Comparison of ENCODE assay signal across 11 mouse cellular contexts in the genomic region with DNA sequence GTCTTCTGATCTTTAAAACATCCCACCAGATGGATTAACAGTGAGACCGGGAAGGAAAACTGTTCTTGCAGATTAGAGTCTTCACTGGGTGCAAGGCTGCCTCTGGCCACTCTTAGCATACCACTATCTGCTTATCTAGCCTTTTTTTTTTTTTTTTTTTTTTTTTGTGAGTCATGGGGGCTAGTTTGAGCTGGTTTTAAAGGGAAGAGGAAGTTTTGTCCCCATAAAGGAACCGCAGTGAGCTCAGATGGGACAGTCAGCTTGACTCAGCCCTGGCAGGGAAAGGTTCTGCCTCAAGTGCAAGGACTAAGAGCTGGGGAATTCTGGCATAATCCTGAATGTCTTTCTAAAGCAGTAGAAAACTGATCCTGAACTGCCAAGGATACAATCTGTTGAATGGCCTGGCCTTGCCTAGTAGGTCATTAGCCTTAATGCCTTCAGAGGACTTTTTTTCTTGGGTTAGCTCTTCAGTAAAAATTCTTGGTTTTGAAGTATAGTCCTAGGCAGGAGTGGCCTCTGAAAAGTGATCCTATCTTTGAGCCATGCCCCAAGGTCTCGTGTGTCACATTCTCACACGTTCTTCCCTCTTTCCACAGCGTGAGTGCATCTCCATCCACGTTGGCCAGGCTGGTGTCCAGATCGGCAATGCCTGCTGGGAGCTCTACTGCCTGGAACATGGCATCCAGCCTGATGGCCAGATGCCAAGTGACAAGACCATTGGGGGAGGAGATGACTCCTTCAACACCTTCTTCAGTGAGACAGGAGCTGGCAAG. TPM values are rescaled to one million over a fixed set of nuclear protein-coding genes. Genes with fewer than 3 reads are reported as not detected.
DNase-seq lines count a peak whose midpoint lies in the region; ATAC-seq lines count a peak whose summit lies in the region.
"Had no signal": no experiment of that assay in that cellular context is flagged by ENCODE, and none has a peak within 500 bp of the region (broad histone marks: within the 10 kb centered on the region; RNA-seq: fewer than 3 reads in every experiment).

No protein-coding gene starts in this region.

- H3K4me1 ChIP-seq in intestine, embryonic 14.5 days (replicated peaks; ENCODE audit: control insufficient read depth, insufficient read depth, low read length) = peaks cover 8% of the 10 kb centered on the region
- peaks cover 24% of the 10 kb centered on the region for H3K4me1 ChIP-seq in stomach, embryonic 16.5 days (ENCODE audit: control insufficient read depth, insufficient read depth, low read length)

- H3K36me3 ChIP-seq in intestine, embryonic 14.5 days (ENCODE audit: control insufficient read depth, insufficient read depth, low read length) = peaks cover 34% of the 10 kb centered on the region
- 0 out of 2 replicates have a peak, but pooled peaks cover 11% of the 10 kb centered on the region for H3K36me3 ChIP-seq in stomach, embryonic 16.5 days (ENCODE audit: control insufficient read depth, insufficient read depth, low read length)

- no peak overlapping the region for H3K27ac ChIP-seq in intestine, embryonic 14.5 days (ENCODE audit: low read depth)
- H3K27ac ChIP-seq in stomach, embryonic 16.5 days (ENCODE audit: low read length) = no peak overlapping the region

- H3K9ac ChIP-seq in intestine, embryonic 14.5 days (ENCODE audit: low read length) = no peak overlapping the region
- H3K9ac ChIP-seq in stomach, embryonic 16.5 days (ENCODE audit: low read length) = no peak overlapping the region

- 86% methylated on average over 7 of the region's 7 CpGs for WGBS in intestine, embryonic 14.5 days
- 76% methylated on average over 7 of the region's 7 CpGs for WGBS in stomach, embryonic 16.5 days

- H3K4me3 ChIP-seq in intestine, embryonic 14.5 days (ENCODE audit: low read depth, low read length) = 0 out of 2 replicates have a peak overlapping the region, but pooled peaks have one; percentile 67
- no peak overlapping the region for H3K4me3 ChIP-seq in stomach, embryonic 16.5 days (replicated peaks; ENCODE audit: low read length)

- no peaks in the 10 kb centered on the region for H3K27me3 ChIP-seq in intestine, embryonic 14.5 days (replicated peaks; ENCODE audit: control insufficient read depth, insufficient read depth, low read length)
- H3K27me3 ChIP-seq in stomach, embryonic 16.5 days (ENCODE audit: control insufficient read depth, insufficient read depth, low read length) = no peaks in the 10 kb centered on the region

- ATAC-seq in intestine, embryonic 14.5 days (replicated peaks; ENCODE audit: low FRiP score, low TSS enrichment, low read depth) = no peak
- no peak for ATAC-seq in stomach, embryonic 16.5 days (ENCODE audit: insufficient read depth, low FRiP score)

- no peaks in the 10 kb centered on the region for H3K9me3 ChIP-seq in intestine, embryonic 14.5 days (ENCODE audit: control insufficient read depth, low read length)
- no peaks in the 10 kb centered on the region for H3K9me3 ChIP-seq in stomach, embryonic 16.5 days (replicated peaks; ENCODE audit: control insufficient read depth, low read length)
- H3K9me3 ChIP-seq: hindbrain, embryonic 10.5 days had no signal

- peak overlapping the region; percentile 77 for H3K4me2 ChIP-seq in intestine, embryonic 14.5 days (ENCODE audit: low read length)
- H3K4me2 ChIP-seq in stomach, embryonic 16.5 days (ENCODE audit: low read depth, low read length) = peak overlapping the region; percentile 92

- peak; percentile 20 to 48 for DNase-seq in heart, adult 18-20 months
- no peak for DNase-seq in heart, adult 9 months (ENCODE audit: low spot score in 2 of 2)
- DNase-seq in urinary bladder, postnatal 14 days (ENCODE audit: low spot score) = peak; percentile 48
- DNase-seq in urinary bladder, adult 2 months (ENCODE audit: low spot score) = no peak
- DNase-seq in intestine, embryonic 14.5 days (ENCODE audit: low spot score) = no peak
- DNase-seq in frontal cortex, postnatal 10 days (ENCODE audit: low spot score in 2 of 2) = no peak
- DNase-seq in left cerebral cortex, adult 18-20 months (ENCODE audit: low spot score in 2 of 2) = no peak

RNA-seq across cellular contexts. Expression of a gene that starts 4.0 kb away (rescaled TPM):
- 10 to 100 TPM; 31.8 to 41.4 TPM for total RNA-seq in heart, adult 18-20 months (2021)
- 94.8 and 129 TPM in 2 replicates for polyA plus RNA-seq in urinary bladder, adult 2 months (2012; rRNA removed)
- polyA plus RNA-seq in intestine, embryonic 14.5 days (2014; fragmentation: Nextera tagmentation; extraction: Ambion mirVana) = 269 and 276 TPM in 2 replicates
- polyA plus RNA-seq in stomach, embryonic 16.5 days (2015; fragmentation: Nextera tagmentation; extraction: Ambion mirVana) = 196 and 209 TPM in 2 replicates
- total RNA-seq in left cerebral cortex, adult 18-20 months (2021) = 10 to 100 TPM; 65.4 to 66.8 TPM

RNA-seq across cellular contexts. Expression of a gene that starts 21.3 kb away (rescaled TPM):
- total RNA-seq in heart, adult 18-20 months (2021) = under 1 TPM in 1 of 2 experiments, not detected in 1; 0.15 TPM
- 6.4 and 7.1 TPM in 2 replicates for polyA plus RNA-seq in urinary bladder, adult 2 months (2012; rRNA removed)
- 54.4 and 56.3 TPM in 2 replicates for polyA plus RNA-seq in intestine, embryonic 14.5 days (2014; fragmentation: Nextera tagmentation; extraction: Ambion mirVana)
- polyA plus RNA-seq in stomach, embryonic 16.5 days (2015; fragmentation: Nextera tagmentation; extraction: Ambion mirVana) = 24.4 and 25.4 TPM in 2 replicates
- total RNA-seq in left cerebral cortex, adult 18-20 months (2021) = 1 to 10 TPM in 1 of 2 experiments, under 1 TPM in 1; 0.77 to 2.6 TPM

RNA-seq across cellular contexts. Expression of a gene that starts 40.7 kb away (rescaled TPM):
- total RNA-seq in heart, adult 18-20 months (2021) = under 1 TPM in 1 of 2 experiments, not detected in 1; 0.28 TPM
- 0.78 and 1.5 TPM in 2 replicates for polyA plus RNA-seq in urinary bladder, adult 2 months (2012; rRNA removed)
- polyA plus RNA-seq in intestine, embryonic 14.5 days (2014; fragmentation: Nextera tagmentation; extraction: Ambion mirVana) = 25.4 and 27.7 TPM in 2 replicates
- polyA plus RNA-seq in stomach, embryonic 16.5 days (2015; fragmentation: Nextera tagmentation; extraction: Ambion mirVana) = 25.6 and 26.4 TPM in 2 replicates
- not detected for total RNA-seq in left cerebral cortex, adult 18-20 months (2021)

RNA-seq across cellular contexts. Expression of a gene that starts 53.9 kb away (rescaled TPM):
- total RNA-seq in heart, adult 18-20 months (2021) = not detected
- polyA plus RNA-seq in urinary bladder, adult 2 months (2012; rRNA removed) = not detected in 2 replicates
- 0.16 TPM in 1 of 2 replicates, not detected in the other for polyA plus RNA-seq in intestine, embryonic 14.5 days (2014; fragmentation: Nextera tagmentation; extraction: Ambion mirVana)
- not detected in 2 replicates for polyA plus RNA-seq in stomach, embryonic 16.5 days (2015; fragmentation: Nextera tagmentation; extraction: Ambion mirVana)
- total RNA-seq in left cerebral cortex, adult 18-20 months (2021) = not detected
- total RNA-seq: layer of hippocampus, postnatal 25 days had no signal
- polyA plus RNA-seq: spleen, adult 2 months had no signal

RNA-seq across cellular contexts. Expression of a gene that starts 59.3 kb away (rescaled TPM):
- total RNA-seq in heart, adult 18-20 months (2021) = 1 to 10 TPM in 1 of 2 experiments, under 1 TPM in 1; 0.37 to 1.2 TPM
- polyA plus RNA-seq in urinary bladder, adult 2 months (2012; rRNA removed) = 0.10 TPM in 1 of 2 replicates, not detected in the other
- 16.3 and 20.2 TPM in 2 replicates for polyA plus RNA-seq in intestine, embryonic 14.5 days (2014; fragmentation: Nextera tagmentation; extraction: Ambion mirVana)
- polyA plus RNA-seq in stomach, embryonic 16.5 days (2015; fragmentation: Nextera tagmentation; extraction: Ambion mirVana) = 14.1 TPM in 2 replicates
- total RNA-seq in left cerebral cortex, adult 18-20 months (2021) = not detected

Comparison
In these comparisons a context has a peak if more than half of its experiments do, and no peak if none do; other contexts are left out.
1. DNase-seq: peak in heart, adult 18-20 months (2 of 2) and urinary bladder, postnatal 14 days (single experiment); none in heart, adult 9 months (0 of 2), urinary bladder, adult 2 months (single experiment), intestine, embryonic 14.5 days (single experiment), frontal cortex, postnatal 10 days (0 of 2) and left cerebral cortex, adult 18-20 months (0 of 2).
2. RNA of a gene that starts 40.7 kb away (polyA plus RNA-seq): 25.6 to 26.4 TPM in stomach, embryonic 16.5 days and 25.4 to 27.7 TPM in intestine, embryonic 14.5 days; 0.78 to 1.5 TPM in urinary bladder, adult 2 months; every median in the first group is over 10 times any median in the second.